Mouse (Mus musculus) heart, adult 2 months (tissue): ENCODE results near the gene Cox6a1.

Experiments
- CTCF ChIP-seq: fragments of 200-600 bp; IDR thresholded peaks from 2 replicates; pipeline ENCODE4 v1.8.1; 2022; ENCODE audit warnings: antibody characterized with exemption, mild to moderate bottlenecking, moderate library complexity
- EP300 ChIP-seq: fragments of 200-500 bp; IDR thresholded peaks from 2 replicates; pipeline ENCODE4 v1.6.1; 2011; ENCODE audit warnings: low read depth, low read length, control low read depth; ENCODE audit not compliant: insufficient read depth
- POLR2A ChIP-seq: fragments of 200-500 bp; IDR thresholded peaks from 2 replicates; pipeline ENCODE4 v1.6.1; 2011; ENCODE audit warnings: mild to moderate bottlenecking, low read depth, low read length, control low read depth; ENCODE audit not compliant: insufficient read depth

GRCm38 (mm10) chr5:115373441-115374203, 24.8 kb upstream of the Cox6a1 start:
- TF ChIP-seq POLR2A (no peak), CTCF (no peak), EP300 (no peak)
